Mouse (Mus musculus): ENCODE data around the gene Casq1. TPM values are rescaled to one million over a fixed set of nuclear protein-coding genes. Genes with fewer than 3 reads are reported as not detected.

The Casq1 gene
- polyA plus RNA-seq, 1 experiment from 2014 or later, result 1.4 TPM

DNA sequence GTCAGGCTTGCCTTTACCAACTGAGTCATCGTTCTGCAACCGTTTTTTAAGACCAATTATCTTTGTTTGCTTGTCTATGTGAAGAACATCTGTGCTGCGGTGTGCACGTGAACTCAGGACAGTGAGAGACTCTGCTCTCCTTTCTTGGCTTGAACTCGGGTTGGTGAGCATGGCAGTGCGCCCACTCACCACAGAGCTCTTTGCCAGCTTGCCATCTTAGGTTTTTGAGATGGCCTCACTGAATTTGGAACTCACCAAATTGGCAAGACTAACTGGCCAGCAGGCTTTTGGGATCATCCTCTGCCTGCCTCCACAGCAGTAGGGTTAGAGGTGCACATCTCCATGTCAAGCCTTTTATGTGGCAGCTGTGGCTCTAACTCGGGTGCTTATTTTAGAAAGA, 41.9 kb downstream of the Casq1 start:
- Histone ChIP-seq H3K9me3 (ENCODE audit: control insufficient read depth, low read length) (no peaks in the 10 kb centered on the region), H3K27ac (ENCODE audit: low read depth, low read length) (no peak overlapping the region), H3K4me3 (ENCODE audit: low read depth, low read length) (no peak overlapping the region), H3K4me1 (ENCODE audit: control insufficient read depth, insufficient read depth, low read length) (no peaks in the 10 kb centered on the region), H3K9ac (ENCODE audit: low read length) (no peak overlapping the region), H3K4me2 (no peak overlapping the region), H3K36me3 (ENCODE audit: control insufficient read depth, insufficient read depth, low read length) (peaks cover 21% of the 10 kb centered on the region), H3K27me3 (ENCODE audit: control insufficient read depth, insufficient read depth, low read length) (no peaks in the 10 kb centered on the region)
- 93% methylated on average over 7 of the region's 7 CpGs for WGBS
- ATAC-seq (ENCODE audit: low FRiP score), result no peak
- DNase-seq (ENCODE audit: low spot score, missing footprints), result no peak

- Histone ChIP-seq H3K27ac (ENCODE audit: low read depth, low read length) (no peak overlapping the region), H3K4me3 (ENCODE audit: low read depth, low read length) (no peak overlapping the region), H3K9ac (ENCODE audit: low read length) (no peak overlapping the region), H3K4me1 (ENCODE audit: control insufficient read depth, insufficient read depth, low read length) (no peaks in the 10 kb centered on the region), H3K9me3 (ENCODE audit: control insufficient read depth, low read length) (no peaks in the 10 kb centered on the region), H3K27me3 (ENCODE audit: control insufficient read depth, insufficient read depth, low read length) (no peaks in the 10 kb centered on the region), H3K36me3 (ENCODE audit: control insufficient read depth, insufficient read depth, low read length) (peaks cover 29% of the 10 kb centered on the region), H3K4me2 (no peak overlapping the region)
- DNase-seq (ENCODE audit: low spot score, missing footprints) (no peak), ATAC-seq (ENCODE audit: low FRiP score) (no peak)
- WGBS, result 88% methylated on average over 5 of the region's 5 CpGs
Observed at GRCm38 (mm10) chr1:172173181-172173580, 46.5 kb downstream of the Casq1 start.

DNA sequence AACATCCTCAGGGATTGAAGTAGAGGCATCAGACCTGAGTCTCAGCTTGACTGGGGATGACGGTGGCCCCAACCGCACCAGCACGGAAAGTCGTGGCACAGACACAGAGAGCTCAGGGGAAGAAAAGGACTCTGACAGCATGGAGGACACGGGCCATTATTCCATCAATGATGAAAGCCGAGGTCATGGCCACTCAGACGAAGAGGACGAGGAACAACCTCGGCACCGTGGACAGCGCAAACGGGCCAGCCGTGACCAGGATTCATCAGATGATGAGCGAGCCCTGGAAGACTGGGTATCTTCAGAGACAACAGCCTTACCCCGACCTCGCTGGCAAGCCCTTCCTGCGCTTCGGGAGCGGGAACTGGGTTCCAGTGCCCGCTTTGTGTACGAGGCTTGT, 47.3 kb downstream of the Casq1 start:
- WGBS, result 91% methylated on average over 21 of the region's 21 CpGs
- ATAC-seq (ENCODE audit: low FRiP score), result no peak
- no peak overlapping the region for H3K9ac ChIP-seq (ENCODE audit: low read length)
- no peaks in the 10 kb centered on the region for H3K4me1 ChIP-seq (ENCODE audit: control insufficient read depth, insufficient read depth, low read length)
- no peak for DNase-seq (ENCODE audit: low spot score, missing footprints)
- no peak overlapping the region for H3K4me3 ChIP-seq (ENCODE audit: low read depth, low read length)
- peaks cover 29% of the 10 kb centered on the region for H3K36me3 ChIP-seq (ENCODE audit: control insufficient read depth, insufficient read depth, low read length)
- no peaks in the 10 kb centered on the region for H3K9me3 ChIP-seq (ENCODE audit: control insufficient read depth, low read length)
- no peak overlapping the region for H3K4me2 ChIP-seq
- no peaks in the 10 kb centered on the region for H3K27me3 ChIP-seq (ENCODE audit: control insufficient read depth, insufficient read depth, low read length)
- no peak overlapping the region for H3K27ac ChIP-seq (ENCODE audit: low read depth, low read length)

GRCm38 (mm10) chr1:172169809-172170208, 49.9 kb downstream of the Casq1 start:
- no peaks in the 10 kb centered on the region for H3K27me3 ChIP-seq (ENCODE audit: control insufficient read depth, insufficient read depth, low read length)
- H3K4me1 ChIP-seq (ENCODE audit: control insufficient read depth, insufficient read depth, low read length), result no peaks in the 10 kb centered on the region
- H3K4me3 ChIP-seq (ENCODE audit: low read depth, low read length), result no peak overlapping the region
- no peak for ATAC-seq (ENCODE audit: low FRiP score)
- H3K4me2 ChIP-seq, result no peak overlapping the region
- WGBS, result 98% methylated on average over 5 of the region's 5 CpGs
- H3K36me3 ChIP-seq (ENCODE audit: control insufficient read depth, insufficient read depth, low read length), result peaks cover 31% of the 10 kb centered on the region
- no peak overlapping the region for H3K27ac ChIP-seq (ENCODE audit: low read depth, low read length)
- H3K9me3 ChIP-seq (ENCODE audit: control insufficient read depth, low read length), result no peaks in the 10 kb centered on the region
- DNase-seq (ENCODE audit: low spot score, missing footprints), result no peak
- no peak overlapping the region for H3K9ac ChIP-seq (ENCODE audit: low read length)

GRCm38 (mm10) chr1:172167911-172168310, 51.8 kb downstream of the Casq1 start:
- Histone ChIP-seq H3K27me3 (ENCODE audit: control insufficient read depth, insufficient read depth, low read length) (no peaks in the 10 kb centered on the region), H3K4me2 (no peak overlapping the region), H3K36me3 (ENCODE audit: control insufficient read depth, insufficient read depth, low read length) (peaks cover 20% of the 10 kb centered on the region), H3K4me1 (ENCODE audit: control insufficient read depth, insufficient read depth, low read length) (no peaks in the 10 kb centered on the region), H3K9ac (ENCODE audit: low read length) (no peak overlapping the region), H3K27ac (ENCODE audit: low read depth, low read length) (no peak overlapping the region), H3K4me3 (ENCODE audit: low read depth, low read length) (no peak overlapping the region), H3K9me3 (ENCODE audit: control insufficient read depth, low read length) (no peaks in the 10 kb centered on the region)
- no peak for ATAC-seq (ENCODE audit: low FRiP score)
- WGBS, result 87% methylated on average over 5 of the region's 5 CpGs
- DNase-seq (ENCODE audit: low spot score, missing footprints), result no peak

DNA sequence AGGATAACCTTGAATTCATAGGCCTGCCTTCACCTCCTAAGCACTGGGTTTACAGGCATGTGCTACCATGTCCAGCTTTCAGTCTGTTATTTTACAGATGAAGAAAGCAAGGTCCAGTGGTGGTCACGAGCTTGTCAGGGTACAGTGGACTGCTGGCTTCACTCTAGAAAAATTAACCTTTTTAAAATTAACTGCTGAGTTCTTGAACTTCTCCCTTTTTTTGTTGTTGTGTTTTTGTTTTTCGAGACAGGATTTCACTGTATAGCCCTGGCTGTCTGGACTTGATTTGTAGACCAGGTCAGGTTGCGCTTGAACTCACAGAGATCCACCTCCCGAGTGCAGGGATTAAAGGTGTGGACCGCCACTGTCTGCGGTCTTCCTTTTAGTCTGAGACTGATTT, 56.7 kb downstream of the Casq1 start:
- H3K9me3 ChIP-seq (ENCODE audit: control insufficient read depth, low read length), result no peaks in the 10 kb centered on the region
- no peaks in the 10 kb centered on the region for H3K27me3 ChIP-seq (ENCODE audit: control insufficient read depth, insufficient read depth, low read length)
- no peak overlapping the region for H3K4me3 ChIP-seq (ENCODE audit: low read depth, low read length)
- 89% methylated on average over 6 of the region's 6 CpGs for WGBS
- H3K27ac ChIP-seq (ENCODE audit: low read depth, low read length), result no peak overlapping the region
- no peak overlapping the region for H3K4me2 ChIP-seq
- no peak for ATAC-seq (ENCODE audit: low FRiP score)
- H3K9ac ChIP-seq (ENCODE audit: low read length), result no peak overlapping the region
- H3K36me3 ChIP-seq (ENCODE audit: control insufficient read depth, insufficient read depth, low read length), result peaks cover 3% of the 10 kb centered on the region; the same call in 1 of the 2 replicates
- no peaks in the 10 kb centered on the region for H3K4me1 ChIP-seq (ENCODE audit: control insufficient read depth, insufficient read depth, low read length)
- no peak for DNase-seq (ENCODE audit: low spot score, missing footprints)

- peak; percentile 40; the same call in 1 of the 2 replicates for ATAC-seq (ENCODE audit: low FRiP score)
Observed at GRCm38 (mm10) chr1:172162009-172162408, 57.7 kb downstream of the Casq1 start.

DNA sequence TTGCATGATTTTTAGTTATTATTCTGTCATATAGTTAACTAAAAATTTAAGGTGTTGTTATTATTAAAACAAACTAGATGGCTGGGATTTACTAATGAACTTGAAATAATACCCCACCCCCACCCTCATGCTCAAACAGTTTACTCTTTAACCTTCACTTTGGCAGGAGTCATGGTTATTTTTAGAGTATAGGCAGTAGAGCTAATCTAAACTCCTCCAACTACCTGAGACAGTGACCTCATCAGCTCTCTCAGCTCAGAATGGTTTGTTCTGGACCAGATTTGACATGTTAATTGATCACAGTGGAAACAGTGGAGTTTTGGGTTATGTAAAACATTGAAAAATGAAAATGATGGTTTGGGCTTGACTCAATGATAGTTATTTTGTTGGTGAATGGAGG, 59.2 kb downstream of the Casq1 start:
- Histone ChIP-seq H3K4me3 (ENCODE audit: low read depth, low read length) (no peak overlapping the region), H3K36me3 (ENCODE audit: control insufficient read depth, insufficient read depth, low read length) (no peaks in the 10 kb centered on the region), H3K9me3 (ENCODE audit: control insufficient read depth, low read length) (no peaks in the 10 kb centered on the region), H3K4me2 (no peak overlapping the region), H3K4me1 (ENCODE audit: control insufficient read depth, insufficient read depth, low read length) (no peaks in the 10 kb centered on the region), H3K27me3 (ENCODE audit: control insufficient read depth, insufficient read depth, low read length) (no peaks in the 10 kb centered on the region), H3K9ac (ENCODE audit: low read length) (no peak overlapping the region), H3K27ac (ENCODE audit: low read depth, low read length) (no peak overlapping the region)
- DNase-seq (ENCODE audit: low spot score, missing footprints) (no peak), ATAC-seq (ENCODE audit: low FRiP score) (no peak)

More at GRCm38 (mm10) chr1:172162009-172162408, 57.7 kb downstream of the Casq1 start:
- Histone ChIP-seq H3K9me3 (ENCODE audit: control insufficient read depth, low read length) (no peaks in the 10 kb centered on the region), H3K4me2 (no peak overlapping the region), H3K4me1 (ENCODE audit: control insufficient read depth, insufficient read depth, low read length) (no peaks in the 10 kb centered on the region), H3K9ac (ENCODE audit: low read length) (no peak overlapping the region), H3K27ac (ENCODE audit: low read depth, low read length) (no peak overlapping the region), H3K27me3 (ENCODE audit: control insufficient read depth, insufficient read depth, low read length) (no peaks in the 10 kb centered on the region), H3K36me3 (ENCODE audit: control insufficient read depth, insufficient read depth, low read length) (peaks cover 2% of the 10 kb centered on the region; the same call in 1 of the 2 replicates), H3K4me3 (ENCODE audit: low read depth, low read length) (no peak overlapping the region)
- no peak for DNase-seq (ENCODE audit: low spot score, missing footprints)
- 93% methylated on average over 1 of the region's 1 CpGs for WGBS

- H3K36me3 ChIP-seq (ENCODE audit: control insufficient read depth, insufficient read depth, low read length), result no peaks in the 10 kb centered on the region
- H3K4me3 ChIP-seq (ENCODE audit: low read depth, low read length), result no peak overlapping the region
- no peak overlapping the region for H3K9ac ChIP-seq (ENCODE audit: low read length)
- H3K4me1 ChIP-seq (ENCODE audit: control insufficient read depth, insufficient read depth, low read length), result no peaks in the 10 kb centered on the region
- DNase-seq (ENCODE audit: low spot score, missing footprints), result no peak
- 82% methylated on average over 4 of the region's 4 CpGs for WGBS
- H3K9me3 ChIP-seq (ENCODE audit: control insufficient read depth, low read length), result no peaks in the 10 kb centered on the region
- H3K4me2 ChIP-seq, result no peak overlapping the region
- no peak overlapping the region for H3K27ac ChIP-seq (ENCODE audit: low read depth, low read length)
- ATAC-seq (ENCODE audit: low FRiP score), result no peak
- H3K27me3 ChIP-seq (ENCODE audit: control insufficient read depth, insufficient read depth, low read length), result no peaks in the 10 kb centered on the region
Observed at GRCm38 (mm10) chr1:172159970-172160369, 59.7 kb downstream of the Casq1 start.
